Mouse (Mus musculus) midbrain, postnatal 0 days (tissue): ENCODE results near the gene Kif22. TPM values are rescaled to one million over a fixed set of nuclear protein-coding genes. Genes with fewer than 3 reads are reported as not detected.

Experiments used
- ATAC-seq: fragments of 200-750 bp; cut with Nextera tagmentation; 2 replicates; pipeline ENCODE4 v1.8.0; 2017; ENCODE audit warnings: moderate number of reproducible peaks, mild to moderate bottlenecking, moderate TSS enrichment, moderate library complexity; ENCODE audit not compliant: low FRiP score
- DNase-seq: peaks from one replicate; pipeline ENCODE4 v3.0.0-alpha.2; 2015; ENCODE audit warnings: low spot score
- H3K27ac ChIP-seq: fragments of 300-500 bp; sonication (generic); 2 replicates; pipeline ENCODE4 v1.5.1; 2014; ENCODE audit warnings: low read depth, mild to moderate bottlenecking, low read length, mixed read lengths
- H3K27me3 ChIP-seq: fragments of 300-500 bp; sonication (generic); 2 replicates; pipeline ENCODE4 v1.6.1; 2014; ENCODE audit warnings: low read length, control low read depth, mixed read lengths; ENCODE audit not compliant: insufficient read depth
- H3K36me3 ChIP-seq: fragments of 300-500 bp; sonication (generic); 2 replicates; pipeline ENCODE4 v1.6.1; 2014; ENCODE audit warnings: low read length, control low read depth, mixed read lengths; ENCODE audit not compliant: insufficient read depth
- H3K4me1 ChIP-seq: fragments of 300-500 bp; sonication (generic); 2 replicates; pipeline ENCODE4 v1.6.1; 2014; ENCODE audit warnings: mild to moderate bottlenecking, control low read depth, antibody characterized with exemption, low read length, mixed read lengths; ENCODE audit not compliant: insufficient read depth
- H3K4me2 ChIP-seq: fragments of 300-500 bp; sonication (generic); 2 replicates; pipeline ENCODE4 v1.6.1; 2014; ENCODE audit warnings: low read depth, mild to moderate bottlenecking, low read length, mixed read lengths; ENCODE audit not compliant: poor library complexity, severe bottlenecking
- H3K4me3 ChIP-seq: fragments of 300-500 bp; sonication (generic); 2 replicates; pipeline ENCODE4 v1.5.1; 2014; ENCODE audit warnings: low read depth, mild to moderate bottlenecking, low read length, moderate library complexity
- H3K9ac ChIP-seq: fragments of 300-500 bp; sonication (generic); replicated peaks from 2 replicates; pipeline ENCODE4 v1.6.1; 2014; ENCODE audit warnings: mild to moderate bottlenecking, low read length, moderate library complexity, mixed read lengths; ENCODE audit not compliant: poor library complexity, severe bottlenecking
- H3K9me3 ChIP-seq: fragments of 300-500 bp; sonication (generic); 2 replicates; pipeline ENCODE4 v1.6.1; 2016; ENCODE audit warnings: low read length, control low read depth
- CTCF ChIP-seq: IDR thresholded peaks from 2 replicates; pipeline ENCODE4 v1.5.1; 2016; ENCODE audit warnings: antibody characterized with exemption, mild to moderate bottlenecking
- WGBS: fragments of 180-500 bp; shearing (Covaris S2); extraction: QIAGEN DNeasy Blood & Tissue Kit; methylation state at CpG from one replicate; pipeline ENCODE4 v1.1.7; 2014; 5-methylcytosine and 5-hydroxymethylcytosine counted together
- polyA plus RNA-seq: library from polyadenylated mRNA; unstranded; fragments of >200 nt; fragmentation: Nextera tagmentation; extraction: Ambion mirVana; gene quantifications from 2 replicates; pipeline ENCODE4 v1.2.1, GENCODE M21; 2015
- total RNA-seq: library from RNA; depleted of rRNA; stranded (reverse); fragments of >200 nt; gene quantifications from 2 replicates; pipeline ENCODE4 v1.2.3, GENCODE M21; 2014

Gene Kif22
- total and polyA plus RNA-seq, 2 experiments from 2014 or later, result 4.2 to 11.3 TPM

DNA sequence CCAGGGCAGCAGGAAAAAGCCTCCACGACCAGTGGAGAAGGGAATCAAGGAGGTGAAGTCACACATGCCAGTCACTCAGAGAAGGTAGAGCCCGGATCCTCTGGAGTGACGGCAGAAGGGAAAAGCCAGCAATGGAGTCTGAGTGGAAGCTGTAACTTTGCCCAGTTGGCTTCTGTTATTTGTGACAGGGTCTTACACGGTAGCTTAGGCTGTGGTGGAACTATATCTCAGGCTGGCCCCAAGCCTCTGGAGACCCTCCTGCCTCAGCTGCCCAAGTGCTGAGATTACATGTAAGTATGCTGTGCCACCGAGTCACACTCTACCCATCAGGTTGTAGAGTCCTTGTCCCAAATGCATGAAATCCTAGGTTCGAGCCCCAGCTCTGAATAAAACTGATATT is 28.9 kb downstream of the Kif22 start:
- Histone ChIP-seq H3K9ac (no peak overlapping the region), H3K27ac (no peak overlapping the region), H3K9me3 (no peaks in the 10 kb centered on the region), H3K36me3 (peaks cover 12% of the 10 kb centered on the region; the same call in 1 of the 2 replicates), H3K4me2 (no peak overlapping the region), H3K4me3 (no peak overlapping the region), H3K4me1 (peaks cover 14% of the 10 kb centered on the region), H3K27me3 (no peaks in the 10 kb centered on the region)
- DNase-seq, result no peak
- TF ChIP-seq CTCF, result no peak
- 95% methylated on average over 6 of the region's 6 CpGs for WGBS
- no peak for ATAC-seq

DNA sequence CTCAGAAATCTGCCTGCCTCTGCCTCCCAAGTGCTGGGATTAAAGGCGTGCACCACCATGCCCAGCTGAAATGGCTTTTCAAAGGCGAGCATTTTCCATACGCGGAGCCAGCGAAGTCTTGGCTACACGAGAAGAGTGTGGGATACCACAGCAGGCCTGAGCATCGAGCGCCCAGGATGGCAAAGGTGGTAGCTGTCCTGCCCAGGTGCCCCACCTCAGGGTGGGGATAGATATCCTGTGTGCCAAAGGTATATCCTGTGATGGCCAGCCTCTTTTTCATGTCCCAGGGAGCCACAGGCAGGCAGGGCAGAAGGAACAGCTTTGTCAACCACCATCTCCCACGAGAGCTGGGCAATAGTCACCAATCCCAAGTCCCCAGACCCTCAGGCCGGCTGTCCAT is 29.4 kb downstream of the Kif22 start:
- Histone ChIP-seq H3K4me2 (no peak overlapping the region), H3K36me3 (peaks cover 12% of the 10 kb centered on the region; the same call in 1 of the 2 replicates), H3K4me3 (no peak overlapping the region), H3K9ac (no peak overlapping the region), H3K9me3 (no peaks in the 10 kb centered on the region), H3K4me1 (peaks cover 10% of the 10 kb centered on the region; the same call in 1 of the 2 replicates), H3K27me3 (no peaks in the 10 kb centered on the region), H3K27ac (no peak overlapping the region)
- ATAC-seq, result no peak
- WGBS, result 96% methylated on average over 10 of the region's 10 CpGs
- DNase-seq, result no peak
- TF ChIP-seq CTCF, result no peak

DNA sequence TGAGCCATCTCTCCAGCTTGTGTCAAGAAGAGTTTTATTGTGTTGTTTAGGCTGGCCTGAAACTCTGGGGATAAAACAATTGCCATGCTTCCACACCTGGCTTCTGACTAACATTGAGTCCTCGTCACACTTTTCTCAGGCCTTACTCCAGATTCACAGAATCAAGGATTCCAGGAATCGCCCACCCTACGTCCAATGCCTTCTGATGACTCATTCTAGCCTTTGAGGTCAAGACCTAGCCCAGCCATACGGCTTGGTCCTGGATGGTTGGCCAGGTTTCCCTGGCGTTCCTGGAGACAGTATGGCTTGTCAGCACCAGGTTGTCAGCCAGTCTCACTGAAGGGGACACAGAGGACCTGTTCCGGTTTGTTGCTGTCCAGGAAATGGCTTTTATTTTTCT is 29.9 kb downstream of the Kif22 start:
- Histone ChIP-seq H3K27ac (no peak overlapping the region), H3K4me1 (peaks cover 8% of the 10 kb centered on the region; the same call in 1 of the 2 replicates), H3K9me3 (no peaks in the 10 kb centered on the region), H3K4me2 (no peak overlapping the region), H3K27me3 (no peaks in the 10 kb centered on the region), H3K9ac (no peak overlapping the region), H3K36me3 (peaks cover 12% of the 10 kb centered on the region; the same call in 1 of the 2 replicates), H3K4me3 (no peak overlapping the region)
- DNase-seq, result no peak
- no peak for ATAC-seq
- TF ChIP-seq CTCF, result no peak
- WGBS, result 89% methylated on average over 6 of the region's 6 CpGs

DNA sequence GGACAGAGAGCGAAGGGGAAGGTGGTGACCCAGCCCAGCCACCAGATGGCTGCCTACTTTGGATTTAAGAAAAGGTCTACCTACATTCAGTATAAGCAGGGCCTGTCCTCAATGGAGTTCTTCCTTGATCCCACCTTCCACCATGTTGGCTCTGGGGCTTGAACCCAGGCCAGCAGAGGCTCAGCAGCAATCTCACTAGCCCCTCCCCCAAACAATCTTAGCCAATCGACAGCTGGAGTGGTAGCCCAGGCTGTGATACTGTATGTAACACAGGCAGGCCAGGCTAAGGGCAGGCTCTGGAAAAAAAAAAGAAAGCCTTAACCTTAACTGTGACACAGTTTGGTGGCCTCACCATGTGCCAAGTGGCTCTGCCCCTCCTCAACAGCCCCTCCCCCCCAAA is 30.6 kb downstream of the Kif22 start:
- Histone ChIP-seq H3K4me1 (peaks cover 8% of the 10 kb centered on the region; the same call in 1 of the 2 replicates), H3K27me3 (no peaks in the 10 kb centered on the region), H3K4me2 (no peak overlapping the region), H3K9me3 (no peaks in the 10 kb centered on the region), H3K9ac (no peak overlapping the region), H3K4me3 (no peak overlapping the region), H3K36me3 (peaks cover 12% of the 10 kb centered on the region; the same call in 1 of the 2 replicates), H3K27ac (no peak overlapping the region)
- TF ChIP-seq CTCF, result no peak
- 63% methylated on average over 2 of the region's 2 CpGs for WGBS
- ATAC-seq, result no peak
- DNase-seq, result no peak

DNA sequence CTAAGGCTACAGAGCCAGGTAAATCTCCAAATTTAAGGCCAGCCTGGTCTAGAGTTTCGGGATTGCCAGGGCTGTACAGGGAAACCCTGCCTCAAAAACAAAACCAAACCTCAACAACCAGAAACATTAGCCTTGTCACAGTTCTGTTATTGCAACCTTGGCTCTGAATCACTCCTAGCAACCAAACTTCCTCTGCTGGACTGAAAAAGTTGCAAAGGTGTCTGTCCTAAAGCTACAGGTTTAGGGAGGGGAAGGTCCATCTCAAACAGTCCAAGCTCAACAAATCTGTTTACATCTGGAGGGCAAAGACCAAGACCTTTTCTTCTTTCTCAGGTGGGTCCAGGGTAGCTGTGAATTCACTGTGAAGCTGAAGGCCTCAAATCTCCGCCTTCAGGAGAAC is 31.2 kb downstream of the Kif22 start:
- DNase-seq, result no peak

DNA sequence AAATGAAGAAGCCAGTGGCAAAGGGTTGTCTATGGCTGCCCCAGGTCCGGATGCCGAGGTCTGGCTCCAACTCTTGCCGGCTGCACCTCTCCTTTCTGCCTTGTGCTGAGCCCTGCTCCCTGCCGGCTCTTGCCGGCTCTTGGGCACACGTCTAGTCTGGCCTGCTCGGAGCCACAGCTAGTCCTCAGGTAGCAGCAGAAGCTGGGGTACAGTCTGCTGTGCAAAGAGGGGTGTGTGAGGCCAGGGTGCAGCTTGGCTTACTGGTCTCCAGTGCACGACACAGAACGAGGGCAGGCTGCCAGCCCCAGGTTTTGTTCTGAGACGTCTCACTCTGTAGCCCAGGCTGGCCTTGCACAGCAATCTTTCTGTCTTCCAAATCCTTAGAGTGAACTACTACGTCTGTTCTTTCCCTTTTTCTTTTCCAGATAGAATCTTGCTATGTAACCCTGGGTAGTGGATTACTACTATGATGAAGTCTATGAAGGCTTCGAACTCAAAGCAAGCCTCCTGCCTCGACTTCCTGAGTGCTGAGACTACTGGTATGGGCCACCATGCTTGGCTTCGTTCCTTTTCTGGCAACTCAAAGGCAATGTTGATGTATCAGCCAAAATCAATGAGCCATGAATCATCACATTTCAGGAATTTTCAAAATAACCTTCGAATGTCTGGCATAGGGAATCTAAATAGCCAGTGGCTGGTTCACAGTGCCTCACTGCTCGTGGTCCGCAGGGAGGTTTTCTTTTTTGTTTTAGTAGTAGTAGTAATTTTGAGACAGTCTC is 32.8 kb downstream of the Kif22 start:
- 86% methylated on average over 17 of the region's 17 CpGs for WGBS
- DNase-seq (no peak), ATAC-seq (no peak)
- Histone ChIP-seq H3K9me3 (no peaks in the 10 kb centered on the region), H3K36me3 (0 out of 2 replicates have a peak, but pooled peaks cover 6% of the 10 kb centered on the region), H3K9ac (no peak overlapping the region), H3K27ac (no peak overlapping the region), H3K4me2 (no peak overlapping the region), H3K4me3 (no peak overlapping the region), H3K4me1 (no peaks in the 10 kb centered on the region), H3K27me3 (no peaks in the 10 kb centered on the region)
- no peak for TF ChIP-seq CTCF

More for the DNA sequence above, 31.2 kb downstream of the Kif22 start:
- Histone ChIP-seq H3K27me3 (no peaks in the 10 kb centered on the region), H3K4me3 (no peak overlapping the region), H3K4me1 (peaks cover 8% of the 10 kb centered on the region; the same call in 1 of the 2 replicates), H3K4me2 (no peak overlapping the region), H3K9me3 (no peaks in the 10 kb centered on the region), H3K36me3 (peaks cover 12% of the 10 kb centered on the region; the same call in 1 of the 2 replicates), H3K27ac (no peak overlapping the region), H3K9ac (no peak overlapping the region)
- ATAC-seq, result no peak
- no peak for TF ChIP-seq CTCF
- WGBS, result 100% methylated on average over 2 of the region's 2 CpGs
